Mouse (Mus musculus) olfactory bulb, adult 2 months (tissue): ENCODE measurements around the gene Exoc3l4. TPM values are rescaled to one million over a fixed set of nuclear protein-coding genes. Genes with fewer than 3 reads are reported as not detected.

Source experiments
- H3K27ac ChIP-seq: fragments of 200-500 bp; 2 replicates; pipeline ENCODE4 v1.5.1; 2012; ENCODE audit warnings: low read depth, low read length; ENCODE audit not compliant: insufficient read depth
- H3K4me1 ChIP-seq: fragments of 200-500 bp; 2 replicates; pipeline ENCODE4 v1.6.1; 2012; ENCODE audit warnings: low read length; ENCODE audit not compliant: control insufficient read depth, insufficient read depth
- H3K4me3 ChIP-seq: fragments of 200-500 bp; 2 replicates; pipeline ENCODE4 v1.5.1; 2012; ENCODE audit warnings: mild to moderate bottlenecking, low read depth, low read length, moderate library complexity; ENCODE audit not compliant: insufficient read depth
- CTCF ChIP-seq: fragments of 200-500 bp; IDR thresholded peaks from 2 replicates; pipeline ENCODE4 v1.5.1; 2012; ENCODE audit warnings: low read depth, mild to moderate bottlenecking, low read length, moderate library complexity; ENCODE audit not compliant: insufficient read depth
- POLR2A ChIP-seq: fragments of 200-500 bp; IDR thresholded peaks from 2 replicates; pipeline ENCODE4 v1.6.1; 2012; ENCODE audit warnings: mild to moderate bottlenecking, low read depth, low read length, moderate library complexity; ENCODE audit not compliant: insufficient read depth
- WGBS: fragments of 180-500 bp; shearing (Covaris S2); methylation state at CpG from one replicate; pipeline ENCODE4 v1.1.7; 2018; 5-methylcytosine and 5-hydroxymethylcytosine counted together
- polyA plus RNA-seq: library from polyadenylated mRNA; stranded (reverse); fragments of >200 nt; gene quantifications from 2 replicates; pipeline ENCODE4 v1.2.4, GENCODE M21; 2012; ENCODE audit warnings: low replicate concordance; ENCODE audit not compliant: missing spikeins, insufficient read depth, insufficient read length

Exoc3l4 gene
- polyA plus RNA-seq, 1 experiment: not detected

GRCm38 (mm10) chr12:111471721-111472120, 54.9 kb downstream of the Exoc3l4 start:
- Histone ChIP-seq H3K4me1 (peaks cover 9% of the 10 kb centered on the region), H3K27ac (no peak overlapping the region), H3K4me3 (no peak overlapping the region)
- TF ChIP-seq CTCF (no peak), POLR2A (no peak)
- 77% methylated on average over 3 of the region's 3 CpGs for WGBS

GRCm38 (mm10) chr12:111472886-111473285, 56.1 kb downstream of the Exoc3l4 start:
- no peak overlapping the region for H3K27ac ChIP-seq
- 64% methylated on average over 5 of the region's 5 CpGs for WGBS
- H3K4me1 ChIP-seq: peaks cover 9% of the 10 kb centered on the region
- H3K4me3 ChIP-seq: no peak overlapping the region
- no peak for TF ChIP-seq POLR2A
- no peak for TF ChIP-seq CTCF

GRCm38 (mm10) chr12:111474384-111474783, 57.6 kb downstream of the Exoc3l4 start:
- Histone ChIP-seq H3K4me1 (peaks cover 9% of the 10 kb centered on the region), H3K27ac (no peak overlapping the region), H3K4me3 (no peak overlapping the region)
- WGBS: 99% methylated on average over 3 of the region's 3 CpGs
- TF ChIP-seq CTCF (no peak), POLR2A (no peak)

GRCm38 (mm10) chr12:111474893-111475643, 58.3 kb downstream of the Exoc3l4 start:
- WGBS: 48% methylated on average over 8 of the region's 8 CpGs
- TF ChIP-seq POLR2A: no peak
- no peak for TF ChIP-seq CTCF
- no peak overlapping the region for H3K4me3 ChIP-seq
- peaks cover 9% of the 10 kb centered on the region for H3K4me1 ChIP-seq
- no peak overlapping the region for H3K27ac ChIP-seq

- H3K27ac ChIP-seq: no peak overlapping the region
- no peak for TF ChIP-seq POLR2A
- no peak for TF ChIP-seq CTCF
- peaks cover 7% of the 10 kb centered on the region for H3K4me1 ChIP-seq
- WGBS: 72% methylated on average over 5 of the region's 5 CpGs
- H3K4me3 ChIP-seq: no peak overlapping the region
Measured at GRCm38 (mm10) chr12:111478924-111479323, 62.1 kb downstream of the Exoc3l4 start.

- WGBS: 83% methylated on average over 2 of the region's 2 CpGs
- H3K4me1 ChIP-seq: peaks cover 5% of the 10 kb centered on the region
- TF ChIP-seq POLR2A: no peak
- no peak for TF ChIP-seq CTCF
- H3K4me3 ChIP-seq: no peak overlapping the region
- no peak overlapping the region for H3K27ac ChIP-seq
Measured at GRCm38 (mm10) chr12:111479917-111480316, 63.1 kb downstream of the Exoc3l4 start.

Other genes with a start within 250 kb of the Exoc3l4 start
- not detected in 2 replicates for gene 4930595D18Rik, start 232.5 kb upstream of the Exoc3l4 start, polyA plus RNA-seq
- gene Amn, start 145.9 kb upstream of the Exoc3l4 start, polyA plus RNA-seq: not detected in 2 replicates
- gene Cdc42bpb, start 39.3 kb upstream of the Exoc3l4 start, polyA plus RNA-seq: not detected in 2 replicates
- gene Lbhd2, start 10.2 kb upstream of the Exoc3l4 start, polyA plus RNA-seq: not detected in 2 replicates
- not detected in 2 replicates for gene Tnfaip2, start 25.5 kb downstream of the Exoc3l4 start, polyA plus RNA-seq
- gene Gm266, start 68.8 kb downstream of the Exoc3l4 start, polyA plus RNA-seq: not detected in 2 replicates
- 214 TPM in 1 of 2 replicates, not detected in the other for gene Eif5, start 121.0 kb downstream of the Exoc3l4 start, polyA plus RNA-seq
- gene Mark3, start 157.5 kb downstream of the Exoc3l4 start, polyA plus RNA-seq: 214 TPM in 1 of 2 replicates, not detected in the other